14 mouse cellular contexts compared by ENCODE assay signal in genomic region chr14:121310325-121311080, GRCm38 (mm10).
DNase-seq lines count a peak whose midpoint lies in the region; ATAC-seq and TF ChIP-seq lines count a peak whose summit lies in the region.
"Had no signal": no experiment of that assay in that cellular context is flagged by ENCODE, and none has a peak within 500 bp of the region (broad histone marks: within the 10 kb centered on the region; RNA-seq: fewer than 3 reads in every experiment).

No protein-coding gene starts in this region.

- 0 out of 2 replicates have a peak overlapping the region, but pooled peaks have one; percentile 10 for H3K27ac ChIP-seq in kidney, embryonic 16.5 days (ENCODE audit: low read length)
- H3K27ac ChIP-seq in ES-E14 (ENCODE audit: insufficient read depth, low read depth, low read length, poor library complexity, severe bottlenecking): peak overlapping the region; percentile 26; the same call in 1 of the 2 replicates
- 0 out of 2 replicates have a peak overlapping the region, but pooled peaks have one; percentile 44 for H3K27ac ChIP-seq in embryonic facial prominence, embryonic 10.5 days (replicated peaks)
- H3K27ac ChIP-seq: forebrain, embryonic 13.5 days; limb, embryonic 12.5 days; midbrain, embryonic 13.5 days; neural tube, embryonic 13.5 days had no signal

- H3K27me3 ChIP-seq in kidney, embryonic 16.5 days (ENCODE audit: insufficient read depth, low read length): no peaks in the 10 kb centered on the region
- no peaks in the 10 kb centered on the region for H3K27me3 ChIP-seq in embryonic facial prominence, embryonic 10.5 days (replicated peaks; ENCODE audit: low read depth, poor library complexity, severe bottlenecking)
- H3K27me3 ChIP-seq in megakaryocyte, embryonic 14.5 days (replicated peaks): no peaks in the 10 kb centered on the region
- H3K27me3 ChIP-seq: embryonic facial prominence, embryonic 12.5 days; forebrain, embryonic 13.5 days; limb, embryonic 12.5 days; midbrain, embryonic 13.5 days; neural tube, embryonic 13.5 days had no signal

- 73% methylated on average over 6 of the region's 6 CpGs for WGBS in kidney, embryonic 16.5 days
- 82% methylated on average over 6 of the region's 6 CpGs for WGBS in embryonic facial prominence, embryonic 10.5 days

- intact Hi-C loops in gastrocnemius, postnatal 36 days (cut with DNase I): no loop called here

- H3K36me3 ChIP-seq in kidney, embryonic 16.5 days (ENCODE audit: insufficient read depth, low read length): peaks cover 4% of the 10 kb centered on the region; the same call in 1 of the 2 replicates
- no peaks in the 10 kb centered on the region; the same call in 1 of the 2 replicates for H3K36me3 ChIP-seq in ES-E14 (ENCODE audit: control insufficient read depth, insufficient read depth, low read length, poor library complexity, severe bottlenecking)
- H3K36me3 ChIP-seq in embryonic facial prominence, embryonic 10.5 days (replicated peaks): peaks cover 10% of the 10 kb centered on the region
- H3K36me3 ChIP-seq in megakaryocyte, embryonic 14.5 days (replicated peaks; ENCODE audit: low read length): peaks cover 55% of the 10 kb centered on the region
- H3K36me3 ChIP-seq: neural tube, embryonic 13.5 days had no signal

- ATAC-seq in kidney, embryonic 16.5 days (ENCODE audit: low FRiP score, low TSS enrichment): no peak
- ATAC-seq: forebrain, embryonic 13.5 days; midbrain, embryonic 13.5 days had no signal

- H3K4me1 ChIP-seq in kidney, embryonic 16.5 days (ENCODE audit: insufficient read depth, low read length): peaks cover 30% of the 10 kb centered on the region
- H3K4me1 ChIP-seq in ES-E14 (ENCODE audit: control insufficient read depth in 2 of 2, insufficient read depth in 2 of 2, low read length in 2 of 2, poor library complexity in 1 of 2): peaks cover 11 to 24% of the 10 kb centered on the region in 2 experiments; a peak in 3 of 4 replicates
- H3K4me1 ChIP-seq in embryonic facial prominence, embryonic 10.5 days: peaks cover 40% of the 10 kb centered on the region
- peaks cover 90% of the 10 kb centered on the region for H3K4me1 ChIP-seq in megakaryocyte, embryonic 14.5 days

- no peak overlapping the region for H3K4me2 ChIP-seq in kidney, embryonic 16.5 days (replicated peaks; ENCODE audit: low read depth, low read length)
- H3K4me2 ChIP-seq: embryonic facial prominence, embryonic 12.5 days; forebrain, embryonic 13.5 days; limb, embryonic 12.5 days; midbrain, embryonic 13.5 days; neural tube, embryonic 13.5 days had no signal

- H3K4me3 ChIP-seq in kidney, embryonic 16.5 days (ENCODE audit: low read length): no peak overlapping the region
- H3K4me3 ChIP-seq in ES-E14 (ENCODE audit: insufficient read depth in 1 of 2, low read depth in 1 of 2, low read length in 2 of 2, poor library complexity in 1 of 2, severe bottlenecking in 1 of 2): no peak overlapping the region
- H3K4me3 ChIP-seq in embryonic facial prominence, embryonic 10.5 days: no peak overlapping the region
- H3K4me3 ChIP-seq in megakaryocyte, embryonic 14.5 days (replicated peaks): peak overlapping the region; percentile 3
- H3K4me3 ChIP-seq: embryonic facial prominence, embryonic 12.5 days; forebrain, embryonic 13.5 days; limb, embryonic 12.5 days; midbrain, embryonic 13.5 days; neural tube, embryonic 13.5 days had no signal

- no peak overlapping the region for H3K9ac ChIP-seq in kidney, embryonic 16.5 days (replicated peaks; ENCODE audit: low read length)
- no peak overlapping the region for H3K9ac ChIP-seq in ES-E14 (ENCODE audit: insufficient read depth, low read depth, low read length, poor library complexity, severe bottlenecking)
- H3K9ac ChIP-seq: embryonic facial prominence, embryonic 12.5 days; forebrain, embryonic 13.5 days; limb, embryonic 12.5 days; midbrain, embryonic 13.5 days; neural tube, embryonic 13.5 days had no signal

- in situ Hi-C loops in ES-E14 (cut with MboI; ENCODE audit: low sequenced_read_pairs in 2 of 2, unreplicated experiment in 2 of 2): no loop called here

- no peaks in the 10 kb centered on the region for H3K9me3 ChIP-seq in kidney, embryonic 16.5 days (ENCODE audit: low read length)
- no peaks in the 10 kb centered on the region for H3K9me3 ChIP-seq in ES-E14 (ENCODE audit: control insufficient read depth, insufficient read depth, low read depth, low read length)
- no peaks in the 10 kb centered on the region for H3K9me3 ChIP-seq in embryonic facial prominence, embryonic 10.5 days
- H3K9me3 ChIP-seq in megakaryocyte, embryonic 14.5 days: no peaks in the 10 kb centered on the region
- H3K9me3 ChIP-seq: embryonic facial prominence, embryonic 12.5 days; forebrain, embryonic 13.5 days; G1E; limb, embryonic 12.5 days; midbrain, embryonic 13.5 days; neural tube, embryonic 13.5 days had no signal

- no peak for DNase-seq in kidney, postnatal 4 days
- DNase-seq in ES-E14 (ENCODE audit: low read depth, low spot score): no peak
- no peak for DNase-seq in embryonic facial prominence, embryonic 10.5 days (ENCODE audit: low spot score)
- DNase-seq in cerebellum, adult 11-12 months: no peak
- no peak for DNase-seq in gastrocnemius, postnatal 36 days
- DNase-seq: cerebellum, adult 11 months had no signal

TF ChIP-seq in ES-E14, 5 proteins besides CTCF, POLR2A, EP300 and RAD21:
- TF ChIP-seq CHD2 (IDR thresholded peaks at IDR 0.05; ENCODE audit: low read depth, low read length) (no peak), MAFK (IDR thresholded peaks at IDR 0.05; ENCODE audit: insufficient read depth, low read depth, low read length) (no peak), ZC3H11A (IDR thresholded peaks at IDR 0.05; ENCODE audit: borderline replicate concordance, low read depth, low read length) (no peak), ZNF384 (IDR thresholded peaks at IDR 0.05; ENCODE audit: low read depth, low read length) (no peak), HCFC1 (IDR thresholded peaks at IDR 0.05; ENCODE audit: borderline replicate concordance, insufficient read depth, low read length) (no peak)
